Mouse (Mus musculus) neural tube, embryonic 14.5 days (tissue): Measurements from ENCODE around the gene Rps5. TPM values are rescaled to one million over a fixed set of nuclear protein-coding genes. Genes with fewer than 3 reads are reported as not detected.
A peak's percentile ranks its signal among the peaks of the same experiment; 100 is the strongest.
"Not testable (repeated sequence)": the region's sequence is repeated elsewhere in the genome, so short reads cannot be mapped to it uniquely, and the experiment has no call there.

Experiments used
- ATAC-seq: fragments of 200-750 bp; cut with Nextera tagmentation; 2 replicates; pipeline ENCODE4 v1.8.0; 2017; ENCODE audit warnings: low read depth, mild to moderate bottlenecking, moderate TSS enrichment, moderate library complexity
- H3K27ac ChIP-seq: fragments of 300-500 bp; sonication (generic); 2 replicates; pipeline ENCODE4 v1.5.1; 2014; ENCODE audit warnings: low read depth, mild to moderate bottlenecking, control low read depth, low read length, moderate library complexity, mixed read lengths
- H3K27me3 ChIP-seq: fragments of 300-500 bp; sonication (generic); 2 replicates; pipeline ENCODE4 v1.6.1; 2014; ENCODE audit warnings: low read length; ENCODE audit not compliant: control insufficient read depth, insufficient read depth
- H3K36me3 ChIP-seq: fragments of 300-500 bp; sonication (generic); 2 replicates; pipeline ENCODE4 v1.6.1; 2014; ENCODE audit warnings: low read length, mixed read lengths; ENCODE audit not compliant: control insufficient read depth, insufficient read depth
- H3K4me1 ChIP-seq: fragments of 300-500 bp; sonication (generic); 2 replicates; pipeline ENCODE4 v1.6.1; 2014; ENCODE audit warnings: low read length; ENCODE audit not compliant: control insufficient read depth, insufficient read depth
- H3K4me2 ChIP-seq: fragments of 300-500 bp; sonication (generic); 2 replicates; pipeline ENCODE4 v1.6.1; 2014; ENCODE audit warnings: mild to moderate bottlenecking, low read depth, low read length, control low read depth
- H3K4me3 ChIP-seq: fragments of 300-500 bp; sonication (generic); 2 replicates; pipeline ENCODE4 v1.5.1; 2014; ENCODE audit warnings: low read depth, low read length, control low read depth, mixed read lengths
- H3K9ac ChIP-seq: fragments of 300-500 bp; sonication (generic); replicated peaks from 2 replicates; pipeline ENCODE4 v1.6.1; 2014; ENCODE audit warnings: low read depth, mild to moderate bottlenecking, control low read depth, low read length, mixed read lengths
- H3K9me3 ChIP-seq: fragments of 300-500 bp; sonication (generic); 2 replicates; pipeline ENCODE4 v1.6.1; 2016; ENCODE audit warnings: low read length; ENCODE audit not compliant: control insufficient read depth
- WGBS: fragments of 180-500 bp; shearing (Covaris S2); extraction: QIAGEN DNeasy Blood & Tissue Kit; methylation state at CpG from one replicate; pipeline ENCODE4 v1.1.7; 2014; 5-methylcytosine and 5-hydroxymethylcytosine counted together
- polyA plus RNA-seq: library from polyadenylated mRNA; unstranded; fragments of >200 nt; fragmentation: Nextera tagmentation; extraction: Ambion mirVana; gene quantifications from 2 replicates; pipeline ENCODE4 v1.2.1, GENCODE M21; 2014

Rps5 gene
- 687 and 695 TPM in 2 replicates for polyA plus RNA-seq

DNA sequence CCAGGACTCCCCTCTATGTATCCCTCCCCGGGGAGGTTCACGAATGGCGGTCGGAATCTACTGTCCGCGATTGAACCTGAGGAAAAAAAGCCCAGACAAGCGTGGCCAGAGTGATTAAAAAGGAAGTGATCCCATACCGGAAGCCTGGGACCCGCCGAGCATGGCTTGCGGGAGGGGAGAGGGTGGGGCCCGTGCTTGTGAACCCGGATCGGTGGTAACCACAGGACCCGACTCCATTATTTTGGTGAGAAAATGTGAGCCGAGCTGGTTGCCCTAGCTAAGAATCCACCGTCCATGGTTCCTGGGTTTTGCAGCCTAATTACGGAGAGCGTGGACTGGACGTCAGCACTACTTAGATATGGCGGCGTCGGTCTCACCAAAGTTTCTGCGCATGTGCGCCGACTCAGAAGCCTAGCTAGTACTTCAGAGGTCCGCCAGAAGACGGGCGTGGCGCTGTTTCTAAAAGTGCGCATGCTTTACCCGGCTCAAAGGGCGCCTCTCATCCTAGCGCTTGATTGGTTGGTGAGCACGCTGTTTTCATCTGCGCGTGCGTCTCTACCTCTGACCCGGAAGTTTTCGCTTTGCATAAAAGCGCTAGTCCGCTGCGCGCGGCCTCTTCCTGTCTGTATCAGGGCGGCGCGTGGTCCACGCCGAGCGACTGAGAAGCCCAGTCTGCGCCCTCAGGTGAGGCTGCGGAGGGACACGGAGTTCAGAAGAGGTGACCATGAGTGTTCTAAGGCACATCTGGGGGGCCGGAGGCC, at the start of gene Rps5:
Gene Rps5, plus strand, starts transcription at position 586 of the 761 bp plus-strand sequence.
- WGBS, result under 1% methylated on average over 55 of the region's 55 CpGs
- ATAC-seq, result peak; percentile 98
- H3K9ac ChIP-seq, result peak within 1 kb of the TSS; percentile 86

DNA sequence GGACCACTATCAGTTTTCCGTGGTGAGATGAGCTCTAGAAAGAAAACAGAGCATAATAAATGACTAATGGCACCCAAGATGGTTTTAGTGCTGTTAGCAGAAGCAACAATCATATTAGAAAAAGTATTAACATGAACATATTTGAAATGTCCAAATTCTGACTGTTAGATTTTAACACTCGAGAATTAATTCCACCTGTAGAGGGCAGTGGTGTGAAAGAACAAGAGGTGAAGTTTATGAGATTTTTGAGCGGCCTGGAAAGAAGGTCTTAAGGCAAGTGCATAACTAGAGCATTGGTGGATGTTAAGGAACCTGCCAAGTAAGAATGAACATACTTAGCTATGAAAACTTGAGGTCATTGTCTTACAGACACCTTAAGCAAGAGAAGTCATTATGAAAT, 47.8 kb upstream of the Rps5 start:
- 20% methylated on average over 3 of the region's 3 CpGs for WGBS
- no peak overlapping the region for H3K9ac ChIP-seq
- H3K27me3 ChIP-seq, result no peaks in the 10 kb centered on the region
- no peak overlapping the region for H3K27ac ChIP-seq
- H3K36me3 ChIP-seq, result no peaks in the 10 kb centered on the region
- H3K9me3 ChIP-seq, result no peaks in the 10 kb centered on the region
- H3K4me3 ChIP-seq, result no peak overlapping the region
- no peak for ATAC-seq
- no peaks in the 10 kb centered on the region for H3K4me1 ChIP-seq
- no peak overlapping the region for H3K4me2 ChIP-seq

More for the DNA sequence above, at the start of gene Rps5:
- peak within 1 kb of the TSS; percentile 79 for H3K4me2 ChIP-seq
- peak within 1 kb of the TSS; percentile 94 for H3K4me3 ChIP-seq
- no peaks in the 10 kb centered on the region for H3K9me3 ChIP-seq
- H3K4me1 ChIP-seq, result peaks cover 9% of the 10 kb centered on the region
- peaks cover 7% of the 10 kb centered on the region; the same call in 1 of the 2 replicates for H3K27me3 ChIP-seq
- H3K36me3 ChIP-seq, result peaks cover 25% of the 10 kb centered on the region
- H3K27ac ChIP-seq, result peak within 1 kb of the TSS; percentile 85

DNA sequence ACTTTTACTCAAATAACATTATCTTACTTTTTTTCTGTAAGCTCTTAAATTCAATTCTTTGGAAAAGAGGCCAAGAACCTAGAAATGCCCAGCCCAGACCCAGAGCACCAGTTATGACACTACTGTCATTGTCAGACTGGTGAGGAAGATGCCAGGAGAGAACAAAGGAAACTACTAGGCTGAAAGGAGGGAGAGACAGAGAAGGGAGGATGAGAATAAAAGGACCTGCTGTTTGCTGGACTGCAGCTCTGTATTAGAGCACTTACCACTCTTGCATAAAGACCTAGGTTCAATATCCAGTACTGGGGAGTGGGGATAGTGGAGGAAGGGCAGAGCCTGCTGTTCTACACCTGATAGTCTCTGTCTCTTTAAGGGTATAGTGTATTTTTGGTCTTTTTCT, 42.1 kb upstream of the Rps5 start:
- no peak for ATAC-seq
- peak overlapping the region; percentile 61; the same call in 1 of the 2 replicates for H3K4me2 ChIP-seq
- H3K4me1 ChIP-seq, result peaks cover 5% of the 10 kb centered on the region; the same call in 1 of the 2 replicates
- no peaks in the 10 kb centered on the region for H3K27me3 ChIP-seq
- H3K9ac ChIP-seq, result no peak overlapping the region
- H3K36me3 ChIP-seq, result peaks cover 3% of the 10 kb centered on the region
- H3K4me3 ChIP-seq, result no peak overlapping the region; the same call in 1 of the 2 replicates
- no peaks in the 10 kb centered on the region for H3K9me3 ChIP-seq
- no peak overlapping the region for H3K27ac ChIP-seq

DNA sequence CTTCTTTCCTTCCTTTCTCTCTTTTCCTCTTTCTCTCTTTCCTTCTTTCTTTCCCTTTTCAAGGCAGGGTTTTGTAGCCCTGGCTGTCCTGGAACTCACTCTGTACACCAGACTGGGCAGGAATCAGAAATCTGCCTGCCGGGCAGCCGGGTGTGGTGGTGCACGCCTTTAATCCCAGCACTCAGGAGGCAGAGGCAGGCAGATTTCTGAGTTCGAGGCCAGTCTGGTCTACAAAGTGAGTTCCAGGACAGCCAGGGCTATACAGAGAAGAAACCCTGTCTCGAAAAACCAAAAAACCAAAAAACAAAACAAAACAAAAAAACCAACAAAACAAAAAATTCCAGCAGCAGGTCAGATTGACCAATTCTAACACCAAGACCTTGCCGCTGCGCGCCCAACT, 41.6 kb upstream of the Rps5 start:
- WGBS, result 46% methylated on average over 8 of the region's 8 CpGs
- H3K9ac ChIP-seq, result peak overlapping the region; percentile 80
- not testable (repeated sequence) for H3K4me1 ChIP-seq, H3K9me3 ChIP-seq, H3K27ac ChIP-seq, H3K36me3 ChIP-seq, H3K27me3 ChIP-seq
- peak; percentile 36 for ATAC-seq
- peak overlapping the region; percentile 61 for H3K4me2 ChIP-seq
- peak overlapping the region; percentile 78 for H3K4me3 ChIP-seq

DNA sequence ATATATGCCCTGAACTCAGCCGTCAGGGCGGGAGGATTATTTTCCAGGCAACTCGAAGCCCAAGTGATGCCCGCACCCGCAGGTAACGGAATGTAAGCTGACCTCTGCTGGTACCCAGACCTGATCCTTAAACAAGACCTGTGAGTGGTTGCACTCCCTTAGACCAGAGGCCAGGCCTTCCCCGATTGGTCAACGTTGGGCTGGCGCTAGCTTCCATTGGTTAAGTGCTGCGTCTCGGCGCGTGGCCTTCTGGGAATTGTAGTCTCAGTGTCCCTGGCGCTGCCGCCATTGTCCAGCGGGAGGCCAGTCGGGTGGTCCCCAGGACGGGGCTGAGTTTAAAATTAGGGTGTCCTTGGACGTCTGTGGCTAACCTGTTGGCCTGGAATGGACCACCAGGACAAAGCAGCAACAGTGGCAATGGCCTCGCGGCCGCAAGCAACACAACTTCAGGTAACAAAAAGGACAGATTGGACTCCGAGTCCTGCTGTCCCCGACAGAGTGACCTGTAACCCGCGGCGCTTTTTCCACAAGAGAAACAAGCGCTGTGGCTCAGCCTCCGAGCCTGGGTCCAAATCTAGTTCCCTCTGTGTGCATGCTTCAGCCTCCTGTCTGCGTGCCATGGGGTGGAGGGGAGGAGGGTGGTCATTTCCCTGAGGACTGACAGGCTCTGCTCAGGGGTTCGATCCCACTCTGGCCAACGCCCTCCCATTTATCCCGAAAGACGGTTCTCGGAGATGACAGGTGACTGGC, 41.0 kb upstream of the Rps5 start, which contains the start of gene Zfp128:
Gene Zfp128, plus strand, starts transcription at position 267 of the 750 bp plus-strand sequence.
- no peaks in the 10 kb centered on the region for H3K27me3 ChIP-seq
- ATAC-seq, result peak; percentile 99
- peak within 1 kb of the TSS; percentile 61 for H3K4me2 ChIP-seq
- H3K36me3 ChIP-seq, result peaks cover 11% of the 10 kb centered on the region
- peak within 1 kb of the TSS; percentile 78 for H3K4me3 ChIP-seq
- H3K4me1 ChIP-seq, result peaks cover 5% of the 10 kb centered on the region; the same call in 1 of the 2 replicates
- H3K27ac ChIP-seq, result no peak within 1 kb of the TSS
- WGBS, result 1% methylated on average over 35 of the region's 35 CpGs
- H3K9ac ChIP-seq, result peak within 1 kb of the TSS; percentile 80
- no peaks in the 10 kb centered on the region for H3K9me3 ChIP-seq

DNA sequence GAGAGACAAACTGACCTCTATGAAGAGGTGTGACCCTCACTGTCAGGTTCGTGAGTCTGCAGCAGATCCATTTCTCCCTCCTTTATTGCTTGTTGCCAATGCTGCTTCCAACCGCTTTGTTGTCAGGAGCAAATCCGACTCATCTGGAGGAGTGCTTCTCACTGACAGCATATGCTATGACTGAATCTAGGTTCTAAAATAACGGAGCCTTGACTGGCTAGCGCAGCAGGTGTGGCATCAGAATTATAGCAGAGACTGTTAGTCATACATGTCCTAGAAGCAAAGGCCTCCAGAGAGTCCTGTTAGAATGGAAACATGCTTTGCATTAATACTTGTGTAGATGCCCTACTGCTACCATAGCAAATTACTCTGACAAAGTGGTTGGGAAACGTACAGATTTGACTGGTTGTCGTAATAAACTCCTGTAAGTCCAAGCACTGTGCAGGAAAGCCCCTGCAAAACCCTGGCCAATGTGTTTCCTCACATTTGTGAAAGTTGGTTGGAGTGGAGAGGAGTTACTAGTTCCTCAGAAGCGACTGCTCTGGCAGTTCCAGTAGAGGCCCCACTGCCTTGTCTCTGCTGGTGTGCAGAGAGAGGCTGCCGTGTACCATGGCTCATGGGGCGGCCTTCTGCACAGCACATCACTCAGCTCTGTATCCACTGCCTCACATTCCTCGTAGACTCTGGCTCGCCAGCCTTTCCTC, 35.4 kb upstream of the Rps5 start:
- no peak overlapping the region for H3K4me2 ChIP-seq
- H3K27ac ChIP-seq, result no peak overlapping the region
- peaks cover 45% of the 10 kb centered on the region for H3K36me3 ChIP-seq
- no peaks in the 10 kb centered on the region for H3K27me3 ChIP-seq
- 94% methylated on average over 12 of the region's 12 CpGs for WGBS
- H3K9ac ChIP-seq, result no peak overlapping the region
- peaks cover 4% of the 10 kb centered on the region; the same call in 1 of the 2 replicates for H3K4me1 ChIP-seq
- no peak for ATAC-seq
- H3K4me3 ChIP-seq, result no peak overlapping the region
- no peaks in the 10 kb centered on the region for H3K9me3 ChIP-seq

DNA sequence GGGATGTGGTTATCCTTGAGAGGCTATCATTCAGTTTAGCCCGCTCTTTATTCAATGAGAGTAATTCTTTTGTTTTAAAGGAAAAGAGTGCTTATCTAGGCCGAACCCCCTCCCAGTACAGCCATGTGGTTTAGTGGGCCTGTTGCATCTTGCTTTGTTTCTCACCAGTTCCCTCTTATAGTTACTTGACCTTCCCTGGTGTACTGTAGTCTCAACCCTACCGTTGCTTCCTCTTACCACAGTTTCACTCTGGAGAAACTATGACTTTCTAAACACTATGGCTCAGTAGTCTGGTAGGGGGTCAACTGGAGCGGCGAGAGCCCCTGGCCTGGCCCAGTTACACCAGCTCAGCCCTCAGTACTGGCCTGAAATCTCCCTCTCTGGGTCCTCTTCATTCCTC, 34.5 kb upstream of the Rps5 start:
- no peak overlapping the region for H3K27ac ChIP-seq
- 94% methylated on average over 5 of the region's 5 CpGs for WGBS

DNA sequence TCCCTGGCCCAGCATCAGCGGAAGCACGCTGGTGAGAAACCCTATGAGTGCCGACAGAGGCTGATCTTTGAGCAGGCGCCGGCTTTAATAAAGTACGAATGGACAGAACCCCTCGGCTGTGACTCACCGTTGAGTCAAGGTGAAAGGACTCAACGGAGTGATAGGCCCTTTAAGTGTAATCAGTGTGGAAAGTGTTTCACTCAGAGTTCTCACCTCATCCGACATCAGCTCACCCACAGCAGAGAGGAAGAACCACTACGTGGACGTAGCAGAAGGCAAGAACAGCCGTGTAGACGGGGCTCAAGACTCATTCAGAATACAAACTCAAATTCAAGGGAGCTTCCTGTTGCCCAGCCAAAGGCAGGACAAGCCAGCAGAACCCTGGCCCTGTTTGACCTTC, 31.2 kb upstream of the Rps5 start:
- 95% methylated on average over 14 of the region's 14 CpGs for WGBS
- no peak overlapping the region for H3K9ac ChIP-seq
- no peak for ATAC-seq
- no peak overlapping the region for H3K4me3 ChIP-seq
- H3K27me3 ChIP-seq, result no peaks in the 10 kb centered on the region
- no peaks in the 10 kb centered on the region for H3K9me3 ChIP-seq
- peaks cover 35% of the 10 kb centered on the region for H3K36me3 ChIP-seq
- no peak overlapping the region for H3K4me2 ChIP-seq
- no peak overlapping the region for H3K27ac ChIP-seq
- no peaks in the 10 kb centered on the region for H3K4me1 ChIP-seq

More for the DNA sequence above, 34.5 kb upstream of the Rps5 start:
- no peak overlapping the region for H3K4me3 ChIP-seq
- H3K9me3 ChIP-seq, result no peaks in the 10 kb centered on the region
- H3K36me3 ChIP-seq, result peaks cover 45% of the 10 kb centered on the region
- H3K27me3 ChIP-seq, result no peaks in the 10 kb centered on the region
- H3K4me2 ChIP-seq, result no peak overlapping the region
- H3K4me1 ChIP-seq, result no peaks in the 10 kb centered on the region; the same call in 1 of the 2 replicates
- no peak overlapping the region for H3K9ac ChIP-seq
- no peak for ATAC-seq
